Mouse (Mus musculus) stomach, postnatal 0 days (tissue): ENCODE results near the gene Hs6st1. TPM values are rescaled to one million over a fixed set of nuclear protein-coding genes. Genes with fewer than 3 reads are reported as not detected.

Experiments used
- ATAC-seq: fragments of 200-750 bp; cut with Nextera tagmentation; 2 replicates; pipeline ENCODE4 v1.8.0; 2017; ENCODE audit not compliant: low FRiP score, low TSS enrichment
- DNase-seq: peaks from one replicate; pipeline ENCODE4 v3.0.0-alpha.2; 2016; ENCODE audit warnings: low spot score
- H3K27ac ChIP-seq: fragments of 300-500 bp; sonication (generic); replicated peaks from 2 replicates; pipeline ENCODE4 v1.5.1; 2014; ENCODE audit warnings: mild to moderate bottlenecking, control low read depth
- H3K27me3 ChIP-seq: fragments of 300-500 bp; sonication (generic); 2 replicates; pipeline ENCODE4 v1.6.1; 2014; ENCODE audit warnings: low read length; ENCODE audit not compliant: control insufficient read depth, insufficient read depth
- H3K36me3 ChIP-seq: fragments of 300-500 bp; sonication (generic); 2 replicates; pipeline ENCODE4 v1.6.1; 2014; ENCODE audit warnings: low read length, mixed read lengths; ENCODE audit not compliant: control insufficient read depth, insufficient read depth
- H3K4me1 ChIP-seq: fragments of 300-500 bp; sonication (generic); replicated peaks from 2 replicates; pipeline ENCODE4 v1.6.1; 2014; ENCODE audit warnings: antibody characterized with exemption; ENCODE audit not compliant: control insufficient read depth, insufficient read depth
- H3K4me2 ChIP-seq: fragments of 300-500 bp; sonication (generic); replicated peaks from 2 replicates; pipeline ENCODE4 v1.6.1; 2014; ENCODE audit warnings: low read depth, mild to moderate bottlenecking, control low read depth, moderate library complexity
- H3K4me3 ChIP-seq: fragments of 300-500 bp; sonication (generic); 2 replicates; pipeline ENCODE4 v1.5.1; 2014; ENCODE audit warnings: low read depth, low read length, control low read depth
- H3K9ac ChIP-seq: fragments of 300-500 bp; sonication (generic); 2 replicates; pipeline ENCODE4 v1.6.1; 2014; ENCODE audit warnings: mild to moderate bottlenecking, low read length, control low read depth, mixed read lengths
- H3K9me3 ChIP-seq: fragments of 300-500 bp; sonication (generic); 2 replicates; pipeline ENCODE4 v1.6.1; 2016; ENCODE audit warnings: low read length; ENCODE audit not compliant: control insufficient read depth
- CTCF ChIP-seq: IDR thresholded peaks from 2 replicates; pipeline ENCODE4 v1.5.1; 2016; ENCODE audit warnings: antibody characterized with exemption, low read depth, mild to moderate bottlenecking, moderate library complexity
- EP300 ChIP-seq: optimal IDR thresholded peaks from 2 replicates; pipeline ENCODE3; 2016; ENCODE audit warnings: antibody characterized with exemption
- WGBS: fragments of 180-500 bp; shearing (Covaris S2); extraction: QIAGEN DNeasy Blood & Tissue Kit; methylation state at CpG from one replicate; pipeline ENCODE4 v1.1.7; 2014; 5-methylcytosine and 5-hydroxymethylcytosine counted together
- microRNA-seq: library from miRNA; unstranded; fragments of <30 nt; microRNA quantifications from one replicate; pipeline ENCODE4, GENCODE M21; 2016
- polyA plus RNA-seq: library from polyadenylated mRNA; unstranded; fragments of >200 nt; fragmentation: Nextera tagmentation; extraction: Ambion mirVana; gene quantifications from 2 replicates; pipeline ENCODE4 v1.2.1, GENCODE M21; 2015

The Hs6st1 gene
- polyA plus RNA-seq, 1 experiment from 2014 or later = 5.7 TPM

- Histone ChIP-seq H3K4me3 (no peak overlapping the region), H3K9ac (no peak overlapping the region), H3K4me1 (no peaks in the 10 kb centered on the region), H3K9me3 (no peaks in the 10 kb centered on the region), H3K4me2 (no peak overlapping the region), H3K36me3 (no peaks in the 10 kb centered on the region), H3K27ac (no peak overlapping the region), H3K27me3 (no peaks in the 10 kb centered on the region)
- TF ChIP-seq CTCF = no peak
- TF ChIP-seq EP300 = no peak
- ATAC-seq = no peak
- 66% methylated on average over 3 of the region's 3 CpGs for WGBS
- no peak for DNase-seq
These were observed 65.4 kb downstream of the Hs6st1 start for GRCm38 (mm10) chr1:36133647-36134046.

GRCm38 (mm10) chr1:36134584-36134983, 66.4 kb downstream of the Hs6st1 start:
- no peaks in the 10 kb centered on the region for H3K27me3 ChIP-seq
- no peak overlapping the region for H3K4me3 ChIP-seq
- no peak overlapping the region for H3K4me2 ChIP-seq
- no peaks in the 10 kb centered on the region for H3K36me3 ChIP-seq
- ATAC-seq = 0 out of 2 replicates have a peak, but pooled peaks have one; percentile 33
- H3K4me1 ChIP-seq = no peaks in the 10 kb centered on the region
- no peak overlapping the region for H3K27ac ChIP-seq
- TF ChIP-seq EP300 (no peak), CTCF (peak; percentile 94)
- H3K9me3 ChIP-seq = no peaks in the 10 kb centered on the region
- 2% methylated on average over 3 of the region's 3 CpGs for WGBS
- H3K9ac ChIP-seq = no peak overlapping the region
- DNase-seq = peak; percentile 79

- Histone ChIP-seq H3K4me1 (no peaks in the 10 kb centered on the region), H3K27ac (no peak overlapping the region), H3K4me3 (no peak overlapping the region), H3K36me3 (peaks cover 5% of the 10 kb centered on the region), H3K4me2 (no peak overlapping the region), H3K9ac (no peak overlapping the region), H3K27me3 (no peaks in the 10 kb centered on the region), H3K9me3 (no peaks in the 10 kb centered on the region)
- no peak for ATAC-seq
- DNase-seq = no peak
- 95% methylated on average over 15 of the region's 15 CpGs for WGBS
- no peak for TF ChIP-seq EP300
- no peak for TF ChIP-seq CTCF
These were observed 72.1 kb downstream of the Hs6st1 start for GRCm38 (mm10) chr1:36140311-36140710.

- Histone ChIP-seq H3K27me3 (no peaks in the 10 kb centered on the region), H3K9ac (no peak overlapping the region), H3K4me3 (no peak overlapping the region), H3K27ac (no peak overlapping the region), H3K4me1 (no peaks in the 10 kb centered on the region), H3K36me3 (peaks cover 29% of the 10 kb centered on the region), H3K4me2 (no peak overlapping the region), H3K9me3 (no peaks in the 10 kb centered on the region)
- WGBS = 10% methylated on average over 1 of the region's 1 CpGs
- no peak for ATAC-seq
- DNase-seq = no peak
- no peak for TF ChIP-seq EP300
- peak; percentile 76 for TF ChIP-seq CTCF
These were observed 76.8 kb downstream of the Hs6st1 start for GRCm38 (mm10) chr1:36145050-36145449.

GRCm38 (mm10) chr1:36148809-36149208, 80.6 kb downstream of the Hs6st1 start:
- ATAC-seq = no peak
- no peak for DNase-seq
- no peaks in the 10 kb centered on the region for H3K27me3 ChIP-seq
- 60% methylated on average over 2 of the region's 2 CpGs for WGBS
- H3K4me1 ChIP-seq = no peaks in the 10 kb centered on the region
- no peak overlapping the region for H3K4me3 ChIP-seq
- no peaks in the 10 kb centered on the region for H3K9me3 ChIP-seq
- H3K9ac ChIP-seq = no peak overlapping the region
- no peak overlapping the region for H3K4me2 ChIP-seq
- H3K27ac ChIP-seq = no peak overlapping the region
- peaks cover 34% of the 10 kb centered on the region for H3K36me3 ChIP-seq
- TF ChIP-seq EP300 = no peak
- TF ChIP-seq CTCF = no peak

- TF ChIP-seq CTCF (peak; percentile 69), EP300 (no peak)
- H3K9ac ChIP-seq = no peak overlapping the region
- 62% methylated on average over 1 of the region's 1 CpGs for WGBS
- H3K4me3 ChIP-seq = no peak overlapping the region
- H3K27me3 ChIP-seq = no peaks in the 10 kb centered on the region
- no peak overlapping the region for H3K4me2 ChIP-seq
- peaks cover 32% of the 10 kb centered on the region for H3K36me3 ChIP-seq
- H3K27ac ChIP-seq = no peak overlapping the region
- 0 out of 2 replicates have a peak, but pooled peaks have one; percentile 70 for ATAC-seq
- peak; percentile 53 for DNase-seq
- H3K9me3 ChIP-seq = no peaks in the 10 kb centered on the region
- H3K4me1 ChIP-seq = no peaks in the 10 kb centered on the region
These were observed 81.2 kb downstream of the Hs6st1 start for GRCm38 (mm10) chr1:36149411-36149810.

Small RNAs within 50 kb of the gene (microRNA-seq; reads per million reads assigned to microRNA genes)
- 3.5 reads per million, percentile 3 among the genes with 10 or more reads in this experiment for gene Mir6897

Other genes starting within 250 kb of the Hs6st1 start
- gene Uggt1, start 176.3 kb downstream of the Hs6st1 start, polyA plus RNA-seq = 28.9 and 31.7 TPM in 2 replicates
- gene Neurl3, start 206.3 kb downstream of the Hs6st1 start, polyA plus RNA-seq = 24.4 TPM in 2 replicates
- 4.0 and 4.1 TPM in 2 replicates for gene Arid5a, start 239.3 kb downstream of the Hs6st1 start, polyA plus RNA-seq